In the genomic region with DNA sequence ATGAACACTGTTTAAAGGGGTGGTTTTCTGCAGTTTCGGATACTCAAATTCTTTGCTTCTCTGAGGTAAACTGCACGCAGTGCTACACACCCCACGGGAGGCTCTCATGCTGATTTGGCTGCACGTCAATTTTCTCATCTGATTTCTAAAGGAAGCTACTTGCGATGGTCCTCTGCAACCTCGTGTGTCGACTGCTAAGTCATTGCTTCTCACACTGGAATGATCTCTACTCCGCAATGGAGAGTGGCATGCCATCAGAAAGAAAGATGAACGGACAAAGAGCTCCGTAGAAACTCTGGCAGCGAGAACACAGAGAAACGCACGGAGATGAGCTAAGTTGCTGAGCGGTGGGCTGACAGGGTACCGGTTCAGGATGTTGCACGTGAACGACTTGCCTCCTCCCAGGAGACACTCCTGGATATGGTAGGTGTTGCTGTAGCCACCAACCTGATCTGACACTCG, we compare ENCODE assay signal across 11 mouse cellular contexts.
A peak's percentile ranks its signal among the peaks of the same experiment; 100 is the strongest.
DNase-seq lines count a peak whose midpoint lies in the region; ATAC-seq and TF ChIP-seq lines count a peak whose summit lies in the region.
"Had no signal": no experiment of that assay in that cellular context is flagged by ENCODE, and none has a peak within 500 bp of the region (broad histone marks: within the 10 kb centered on the region; RNA-seq: fewer than 3 reads in every experiment).

No protein-coding gene starts in this region.

- no peak for TF ChIP-seq CTCF in brain, embryonic 14.5 days (IDR thresholded peaks at IDR 0.05; ENCODE audit: borderline replicate concordance, extremely low read depth, insufficient read depth, insufficient read length)

- no peaks in the 10 kb centered on the region for H3K36me3 ChIP-seq in forebrain, embryonic 13.5 days (ENCODE audit: poor library complexity, severe bottlenecking)
- H3K36me3 ChIP-seq in midbrain, embryonic 12.5 days, result no peaks in the 10 kb centered on the region

- intact Hi-C loops in heart, postnatal 25 days (cut with DNase I), result no loop called here

- peak overlapping the region; percentile 55 for H3K4me2 ChIP-seq in forebrain, embryonic 13.5 days
- peak overlapping the region; percentile 56 for H3K4me2 ChIP-seq in midbrain, embryonic 12.5 days (replicated peaks)

- peaks cover 14% of the 10 kb centered on the region for H3K4me1 ChIP-seq in forebrain, embryonic 13.5 days
- peaks cover 14% of the 10 kb centered on the region for H3K4me1 ChIP-seq in midbrain, embryonic 12.5 days

- peak; percentile 88 for DNase-seq in heart, adult 11 months
- DNase-seq in heart, postnatal 25 days (ENCODE audit: low spot score), result no peak
- peak; percentile 67 for DNase-seq in brain, embryonic 14.5 days (ENCODE audit: low read depth)
- DNase-seq in urinary bladder, adult 18-20 months (ENCODE audit: low spot score in 2 of 2), result no peak
- DNase-seq in spleen, postnatal 10 days (ENCODE audit: low spot score in 2 of 2), result no peak
- no peak for DNase-seq in kidney, adult 9 months
- DNase-seq: adrenal gland, postnatal 10 days; gastrocnemius, postnatal 25 days had no signal

- no peak for TF ChIP-seq POLR2A in brain, embryonic 14.5 days (IDR thresholded peaks at IDR 0.05; ENCODE audit: borderline replicate concordance, extremely low read depth, insufficient read depth, insufficient read length, poor library complexity, severe bottlenecking)

- H3K9me3 ChIP-seq in forebrain, embryonic 13.5 days (replicated peaks), result no peaks in the 10 kb centered on the region
- no peaks in the 10 kb centered on the region for H3K9me3 ChIP-seq in midbrain, embryonic 12.5 days

- peak overlapping the region; percentile 58 for H3K9ac ChIP-seq in forebrain, embryonic 13.5 days
- H3K9ac ChIP-seq in midbrain, embryonic 12.5 days (replicated peaks), result peak overlapping the region; percentile 41; the same call in 1 of the 2 replicates

- peak overlapping the region; percentile 30 for H3K4me3 ChIP-seq in forebrain, embryonic 13.5 days
- H3K4me3 ChIP-seq in midbrain, embryonic 12.5 days, result peak overlapping the region; percentile 29

- peak; percentile 70 for ATAC-seq in forebrain, embryonic 13.5 days
- peak; percentile 49; the same call in 1 of the 2 replicates for ATAC-seq in midbrain, embryonic 12.5 days (ENCODE audit: low FRiP score, low read depth)

- peak overlapping the region; percentile 4; the same call in 1 of the 2 replicates for H3K27ac ChIP-seq in forebrain, embryonic 13.5 days
- peak overlapping the region; percentile 50 for H3K27ac ChIP-seq in midbrain, embryonic 12.5 days (replicated peaks)

- H3K27me3 ChIP-seq in forebrain, embryonic 13.5 days, result 0 out of 2 replicates have a peak, but pooled peaks cover 3% of the 10 kb centered on the region
- 0 out of 2 replicates have a peak, but pooled peaks cover 5% of the 10 kb centered on the region for H3K27me3 ChIP-seq in midbrain, embryonic 12.5 days
- H3K27me3 ChIP-seq: CH12.LX had no signal

- 28% methylated on average over 18 of the region's 18 CpGs for WGBS in forebrain, embryonic 13.5 days
- 30% methylated on average over 18 of the region's 18 CpGs for WGBS in midbrain, embryonic 12.5 days

Comparison
In these comparisons a context has a peak if more than half of its experiments do, and no peak if none do; other contexts are left out.
1. DNase-seq: peak in heart, adult 11 months (single experiment) and brain, embryonic 14.5 days (single experiment); none in heart, postnatal 25 days (single experiment), urinary bladder, adult 18-20 months (0 of 2), spleen, postnatal 10 days (0 of 2) and kidney, adult 9 months (single experiment).